Mouse (Mus musculus) intestine, embryonic 16.5 days (tissue): ENCODE results near the gene Abhd14b. TPM values are rescaled to one million over a fixed set of nuclear protein-coding genes. Genes with fewer than 3 reads are reported as not detected.

Source experiments
- ATAC-seq: fragments of 200-750 bp; cut with Nextera tagmentation; 2 replicates; pipeline ENCODE4 v1.8.0; 2017; ENCODE audit warnings: moderate TSS enrichment, moderate library complexity
- H3K27ac ChIP-seq: fragments of 300-500 bp; sonication (generic); 2 replicates; pipeline ENCODE4 v1.5.1; 2014; ENCODE audit warnings: mild to moderate bottlenecking, low read length
- H3K27me3 ChIP-seq: fragments of 300-500 bp; sonication (generic); replicated peaks from 2 replicates; pipeline ENCODE4 v1.6.1; 2014; ENCODE audit warnings: low read length, control low read depth, mixed read lengths; ENCODE audit not compliant: control insufficient read depth, insufficient read depth
- H3K36me3 ChIP-seq: fragments of 300-500 bp; sonication (generic); 2 replicates; pipeline ENCODE4 v1.6.1; 2014; ENCODE audit warnings: low read length, control low read depth; ENCODE audit not compliant: control insufficient read depth, insufficient read depth
- H3K4me1 ChIP-seq: fragments of 300-500 bp; sonication (generic); 2 replicates; pipeline ENCODE4 v1.6.1; 2014; ENCODE audit warnings: low read length, control low read depth, mixed read lengths; ENCODE audit not compliant: control insufficient read depth, insufficient read depth
- H3K4me2 ChIP-seq: fragments of 300-500 bp; sonication (generic); 2 replicates; pipeline ENCODE4 v1.6.1; 2014; ENCODE audit warnings: low read depth, low read length, control low read depth
- H3K4me3 ChIP-seq: fragments of 300-500 bp; sonication (generic); 2 replicates; pipeline ENCODE4 v1.5.1; 2014; ENCODE audit warnings: mild to moderate bottlenecking, low read length
- H3K9ac ChIP-seq: fragments of 300-500 bp; sonication (generic); 2 replicates; pipeline ENCODE4 v1.6.1; 2014; ENCODE audit warnings: low read depth, low read length
- H3K9me3 ChIP-seq: fragments of 300-500 bp; sonication (generic); 2 replicates; pipeline ENCODE4 v1.6.1; 2016; ENCODE audit warnings: low read length, control low read depth; ENCODE audit not compliant: control insufficient read depth
- WGBS: fragments of 180-500 bp; shearing (Covaris S2); extraction: QIAGEN DNeasy Blood & Tissue Kit; methylation state at CpG from one replicate; pipeline ENCODE4 v1.1.7; 2014; 5-methylcytosine and 5-hydroxymethylcytosine counted together
- polyA plus RNA-seq: library from polyadenylated mRNA; unstranded; fragments of >200 nt; fragmentation: Nextera tagmentation; extraction: Ambion mirVana; gene quantifications from 2 replicates; pipeline ENCODE4 v1.2.1, GENCODE M21; 2015

Gene Abhd14b
- 34.3 and 34.4 TPM in 2 replicates for polyA plus RNA-seq

DNA sequence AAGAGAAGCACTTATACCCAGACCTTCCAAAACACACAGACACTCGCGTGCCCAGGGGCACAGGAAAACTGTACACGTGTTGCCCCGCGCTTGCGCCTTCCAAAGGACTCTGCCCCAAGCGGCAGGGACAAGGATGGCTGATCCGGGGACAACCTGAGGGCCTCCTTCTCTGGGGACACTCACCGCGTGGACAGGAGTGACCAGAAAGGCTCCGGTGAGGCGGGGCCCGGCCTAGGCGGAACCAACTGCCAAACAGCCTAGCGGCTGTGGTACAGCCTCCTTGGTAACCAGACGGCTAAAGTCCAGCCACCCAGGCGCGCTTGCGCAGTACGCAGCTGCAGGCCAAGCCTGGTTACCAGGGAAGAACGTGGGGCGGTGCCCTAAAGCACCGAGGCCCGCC is at the start of gene Abhd14b, which contains the start of gene Abhd14a:
Gene Abhd14b (plus strand): TSS at position 112 of the 400 bp plus-strand sequence.
Gene Abhd14a (minus strand): TSS at position 331 of the 400 bp plus-strand sequence.
- WGBS = 0% methylated on average over 24 of the region's 24 CpGs
- H3K27me3 ChIP-seq = no peaks in the 10 kb centered on the region
- H3K4me3 ChIP-seq = peak within 1 kb of the TSS; percentile 63
- peak within 1 kb of the TSS; percentile 77 for H3K27ac ChIP-seq
- H3K9me3 ChIP-seq = no peaks in the 10 kb centered on the region
- peak within 1 kb of the TSS; percentile 81 for H3K9ac ChIP-seq
- peak within 1 kb of the TSS; percentile 73 for H3K4me2 ChIP-seq
- ATAC-seq = peak; percentile 86
- peaks cover 49% of the 10 kb centered on the region for H3K4me1 ChIP-seq
- H3K36me3 ChIP-seq = no peaks in the 10 kb centered on the region

DNA sequence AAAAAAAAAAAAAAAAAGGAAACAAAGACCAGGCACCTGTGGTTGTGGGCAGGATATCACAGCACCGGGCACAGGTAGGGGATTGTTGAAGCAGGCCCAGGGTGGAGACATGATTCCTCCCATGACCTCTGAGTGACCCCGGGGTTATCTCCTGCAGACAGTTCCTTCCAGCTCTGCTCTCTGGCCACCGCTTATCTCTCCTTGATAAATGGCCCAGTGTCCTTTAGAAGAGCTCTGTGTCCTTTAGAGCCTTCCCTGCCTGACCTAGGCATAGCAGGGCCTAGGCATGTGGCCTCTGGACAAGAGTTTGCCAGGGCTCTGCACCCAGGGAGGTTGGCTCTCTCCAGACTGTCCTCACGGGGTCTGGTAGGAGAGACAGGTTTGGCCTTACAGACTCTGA is 49.5 kb upstream of the Abhd14b start:
- Histone ChIP-seq H3K9me3 (no peaks in the 10 kb centered on the region), H3K9ac (no peak overlapping the region), H3K4me2 (no peak overlapping the region), H3K4me1 (peaks cover 18% of the 10 kb centered on the region), H3K27me3 (no peaks in the 10 kb centered on the region), H3K4me3 (no peak overlapping the region), H3K27ac (no peak overlapping the region), H3K36me3 (no peaks in the 10 kb centered on the region)
- no peak; the same call in 1 of the 2 replicates for ATAC-seq
- 61% methylated on average over 4 of the region's 4 CpGs for WGBS

DNA sequence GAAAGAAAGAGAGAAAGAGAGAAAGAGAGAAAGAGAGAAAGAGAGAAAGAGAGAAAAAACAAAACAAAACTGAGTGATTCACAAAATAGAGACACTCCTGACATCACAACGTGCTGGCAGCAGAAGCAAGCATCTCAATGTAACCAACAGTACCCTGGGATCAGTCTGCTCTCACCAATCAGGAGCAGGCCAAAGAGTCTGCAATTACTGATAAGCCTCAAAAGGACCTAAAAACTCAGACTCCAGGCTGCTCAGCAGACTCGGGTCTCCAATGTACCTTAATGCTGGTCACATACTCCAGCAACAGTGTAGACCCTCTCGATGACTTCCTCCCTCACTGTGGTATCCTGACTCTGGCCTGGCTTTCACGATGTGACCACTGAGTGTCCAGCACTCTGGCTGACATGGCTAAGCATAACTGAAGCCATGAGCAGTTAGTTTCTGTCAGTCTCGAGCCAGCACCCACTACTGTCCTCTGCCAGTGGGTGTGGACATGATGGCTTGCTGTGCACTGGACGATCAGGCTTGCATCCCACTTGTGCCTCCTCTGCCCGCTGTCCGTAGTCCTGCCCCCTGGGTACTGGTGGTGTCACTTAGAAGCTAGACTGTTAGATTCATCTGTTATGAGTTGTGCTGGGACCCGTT is 48.5 kb upstream of the Abhd14b start:
- H3K36me3 ChIP-seq = no peaks in the 10 kb centered on the region
- no peaks in the 10 kb centered on the region for H3K9me3 ChIP-seq
- peaks cover 18% of the 10 kb centered on the region for H3K4me1 ChIP-seq
- WGBS = 62% methylated on average over 9 of the region's 9 CpGs
- no peak overlapping the region for H3K4me2 ChIP-seq
- no peak overlapping the region for H3K9ac ChIP-seq
- H3K27ac ChIP-seq = no peak overlapping the region
- H3K4me3 ChIP-seq = no peak overlapping the region
- no peaks in the 10 kb centered on the region for H3K27me3 ChIP-seq
- peak; percentile 56 for ATAC-seq

DNA sequence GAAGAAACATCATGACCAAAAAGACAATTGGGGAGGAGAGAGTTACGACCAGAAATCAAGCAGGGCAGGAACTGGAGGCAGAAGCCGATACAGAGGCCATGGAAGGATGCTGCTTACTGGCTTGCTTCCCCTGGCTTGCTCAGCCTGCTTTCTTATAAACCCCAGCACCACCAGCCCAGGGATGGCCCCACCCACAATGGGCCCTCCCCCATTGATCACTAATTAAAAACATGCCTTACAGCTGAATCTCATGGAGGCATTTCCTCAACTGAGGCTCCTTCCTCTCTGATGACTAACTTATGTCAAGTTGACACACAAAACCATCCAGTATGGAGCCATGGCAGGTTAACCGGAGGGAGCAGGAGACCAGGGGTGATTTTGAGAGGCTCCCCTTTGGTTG is 47.5 kb upstream of the Abhd14b start:
- H3K9me3 ChIP-seq = no peaks in the 10 kb centered on the region
- H3K4me2 ChIP-seq = no peak overlapping the region
- H3K9ac ChIP-seq = no peak overlapping the region
- peaks cover 12% of the 10 kb centered on the region for H3K4me1 ChIP-seq
- H3K36me3 ChIP-seq = no peaks in the 10 kb centered on the region
- H3K27me3 ChIP-seq = no peaks in the 10 kb centered on the region
- WGBS = 85% methylated on average over 3 of the region's 3 CpGs
- ATAC-seq = no peak
- no peak overlapping the region for H3K27ac ChIP-seq
- no peak overlapping the region for H3K4me3 ChIP-seq

DNA sequence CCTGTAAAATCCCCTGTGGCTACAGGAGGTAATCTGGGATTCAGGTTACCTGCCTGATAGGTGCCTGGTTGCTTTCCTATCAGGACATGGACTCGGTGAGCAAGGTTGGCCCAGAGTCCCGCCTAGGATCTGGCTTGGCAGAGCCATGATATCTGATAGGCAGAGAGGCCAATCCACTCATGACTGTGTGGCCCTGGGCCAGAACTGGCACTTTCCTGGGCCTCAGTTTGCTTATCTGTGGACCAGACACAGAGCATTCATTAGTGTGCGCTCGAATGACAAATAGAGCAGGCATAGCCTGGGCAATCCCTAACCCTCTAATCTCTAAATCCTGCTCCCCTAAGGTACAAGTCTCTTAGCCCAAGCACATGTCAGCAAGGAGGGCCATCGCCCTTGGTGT is 45.1 kb upstream of the Abhd14b start:
- Histone ChIP-seq H3K4me2 (no peak overlapping the region), H3K27ac (no peak overlapping the region), H3K4me1 (peaks cover 21% of the 10 kb centered on the region; the same call in 1 of the 2 replicates), H3K9ac (no peak overlapping the region), H3K36me3 (no peaks in the 10 kb centered on the region), H3K27me3 (no peaks in the 10 kb centered on the region), H3K4me3 (no peak overlapping the region), H3K9me3 (no peaks in the 10 kb centered on the region)
- WGBS = 67% methylated on average over 5 of the region's 5 CpGs
- no peak for ATAC-seq

DNA sequence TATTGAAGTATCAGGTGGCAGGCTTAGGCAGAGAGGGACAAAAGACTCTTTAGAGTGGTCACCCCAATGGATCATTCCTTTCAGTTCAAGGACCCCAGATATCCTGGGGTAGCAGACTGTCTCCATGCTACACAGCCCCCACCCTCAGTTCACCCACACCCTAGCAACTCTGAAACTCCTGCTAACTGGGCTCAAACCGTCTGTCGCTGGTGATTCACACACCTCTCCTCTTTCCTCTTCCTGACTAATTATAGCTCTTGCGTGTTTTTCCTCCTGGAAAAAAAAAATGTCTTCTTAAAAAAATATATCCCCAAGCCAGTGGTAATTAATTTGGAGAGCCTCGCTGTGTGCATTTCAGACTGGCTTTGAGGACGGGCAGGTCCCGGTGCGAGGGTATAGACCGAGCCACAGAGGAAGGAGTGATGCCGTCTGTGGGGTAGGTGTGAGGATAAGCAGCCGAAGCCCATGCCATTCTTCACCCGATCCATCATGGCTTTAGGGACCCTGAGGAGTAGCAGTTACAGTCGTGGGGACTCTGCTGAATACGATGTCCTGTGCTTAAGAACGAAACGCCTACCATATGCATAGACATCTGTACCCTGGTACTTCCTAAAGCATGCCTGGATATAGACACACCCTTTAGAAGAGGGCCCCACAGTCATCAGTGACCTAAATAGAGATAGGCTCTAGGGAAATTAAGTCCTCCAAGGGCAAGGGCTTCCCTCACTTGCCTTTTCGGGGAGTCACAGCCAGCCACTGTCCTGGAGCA is 44.5 kb upstream of the Abhd14b start:
- no peak overlapping the region for H3K27ac ChIP-seq
- H3K36me3 ChIP-seq = no peaks in the 10 kb centered on the region
- H3K4me2 ChIP-seq = no peak overlapping the region
- ATAC-seq = no peak
- H3K4me3 ChIP-seq = no peak overlapping the region
- no peaks in the 10 kb centered on the region for H3K9me3 ChIP-seq
- peaks cover 20% of the 10 kb centered on the region; the same call in 1 of the 2 replicates for H3K4me1 ChIP-seq
- no peaks in the 10 kb centered on the region for H3K27me3 ChIP-seq
- H3K9ac ChIP-seq = no peak overlapping the region
- WGBS = 81% methylated on average over 16 of the region's 16 CpGs

DNA sequence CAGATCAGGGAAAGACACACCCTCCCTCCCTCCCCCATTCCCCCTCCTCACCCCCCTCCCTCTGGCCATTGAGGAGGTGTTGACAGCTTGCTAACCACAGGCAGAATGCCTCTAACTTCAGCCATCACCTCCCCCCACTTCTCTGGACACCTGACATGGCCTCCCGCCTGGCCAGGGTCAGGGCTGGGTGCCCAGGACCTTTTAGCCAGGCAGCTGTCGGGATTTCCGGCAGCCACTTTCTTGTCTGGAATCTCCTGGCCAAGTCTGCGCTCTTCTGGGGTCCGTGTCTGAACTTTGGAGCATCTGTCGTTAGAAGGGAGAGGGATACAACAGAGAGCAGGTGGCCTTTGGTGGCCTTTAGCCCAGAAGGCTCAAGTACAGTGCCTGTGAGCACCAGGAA is 42.0 kb upstream of the Abhd14b start:
- Histone ChIP-seq H3K4me3 (no peak overlapping the region), H3K9ac (no peak overlapping the region), H3K36me3 (no peaks in the 10 kb centered on the region), H3K4me2 (no peak overlapping the region), H3K27ac (no peak overlapping the region), H3K9me3 (no peaks in the 10 kb centered on the region), H3K4me1 (peaks cover 13% of the 10 kb centered on the region; the same call in 1 of the 2 replicates), H3K27me3 (no peaks in the 10 kb centered on the region)
- ATAC-seq = no peak
- 27% methylated on average over 6 of the region's 6 CpGs for WGBS

DNA sequence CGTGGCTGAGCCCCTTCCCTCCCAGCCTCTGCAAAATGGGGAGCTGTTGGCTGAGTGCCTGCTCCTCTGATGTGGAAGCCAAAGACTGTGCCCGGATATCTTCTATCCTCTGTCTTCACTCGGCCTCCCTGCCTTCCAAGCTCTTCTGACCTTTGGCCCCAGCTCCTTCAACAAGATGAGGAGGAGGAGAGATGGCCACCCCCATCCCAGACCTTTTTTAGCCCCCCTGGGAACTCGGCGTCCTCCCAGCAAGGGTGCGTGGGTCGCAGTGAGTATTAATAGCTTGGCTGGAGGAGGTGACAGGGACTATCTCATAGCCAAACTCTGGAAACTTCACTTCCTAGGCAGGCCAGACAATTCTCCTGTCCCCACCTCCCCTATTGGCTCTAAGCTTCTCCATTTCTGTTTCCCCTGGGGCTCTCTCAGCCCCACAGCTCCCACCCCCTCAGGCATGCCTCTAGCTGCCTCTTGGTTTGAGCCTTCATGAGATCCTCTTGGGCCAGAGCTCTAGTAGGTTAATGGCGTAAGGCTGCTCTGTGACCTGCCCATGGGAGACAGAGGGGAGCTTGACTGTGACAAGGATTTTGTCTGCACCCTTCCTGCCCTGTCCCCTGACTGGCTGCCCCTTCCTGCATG is 40.7 kb upstream of the Abhd14b start:
- WGBS = 53% methylated on average over 8 of the region's 8 CpGs
- Histone ChIP-seq H3K4me2 (no peak overlapping the region), H3K4me1 (peaks cover 13% of the 10 kb centered on the region; the same call in 1 of the 2 replicates), H3K4me3 (no peak overlapping the region), H3K27me3 (no peaks in the 10 kb centered on the region), H3K9me3 (no peaks in the 10 kb centered on the region), H3K27ac (no peak overlapping the region), H3K36me3 (no peaks in the 10 kb centered on the region), H3K9ac (no peak overlapping the region)
- no peak for ATAC-seq

DNA sequence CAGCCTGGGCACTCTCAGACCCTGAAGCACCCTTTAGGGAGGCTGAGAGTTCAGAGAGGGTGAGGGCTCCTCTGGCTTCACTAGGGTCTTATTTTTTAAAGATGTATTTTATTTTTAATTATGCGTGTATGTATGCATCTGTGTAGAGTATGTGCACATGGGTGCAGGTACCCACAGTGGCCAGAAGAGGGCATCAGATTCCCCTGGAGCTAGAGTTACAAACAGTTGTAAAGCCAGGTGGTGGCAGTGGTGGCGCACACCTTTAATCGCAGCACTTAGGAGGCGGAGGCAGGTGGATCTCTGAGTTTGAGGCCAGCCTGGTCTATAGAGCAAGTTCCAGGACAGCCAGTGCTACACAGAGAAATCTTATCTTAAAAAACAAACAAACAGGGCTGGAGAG is 38.2 kb upstream of the Abhd14b start:
- Histone ChIP-seq H3K4me1 (peaks cover 13% of the 10 kb centered on the region; the same call in 1 of the 2 replicates), H3K27ac (no peak overlapping the region), H3K27me3 (no peaks in the 10 kb centered on the region), H3K9me3 (no peaks in the 10 kb centered on the region), H3K4me2 (no peak overlapping the region), H3K36me3 (no peaks in the 10 kb centered on the region), H3K4me3 (no peak overlapping the region), H3K9ac (no peak overlapping the region)
- WGBS = 96% methylated on average over 4 of the region's 4 CpGs
- no peak for ATAC-seq
